Mouse (Mus musculus) cerebral cortex, adult 2 months (tissue): ENCODE results near the gene St3gal2.

Experiments
- WGBS: fragments of 180-500 bp; shearing (Covaris S2); methylation state at CpG from one replicate; pipeline ENCODE4 v1.1.7; 2018; 5-methylcytosine and 5-hydroxymethylcytosine counted together

The St3gal2 gene

DNA sequence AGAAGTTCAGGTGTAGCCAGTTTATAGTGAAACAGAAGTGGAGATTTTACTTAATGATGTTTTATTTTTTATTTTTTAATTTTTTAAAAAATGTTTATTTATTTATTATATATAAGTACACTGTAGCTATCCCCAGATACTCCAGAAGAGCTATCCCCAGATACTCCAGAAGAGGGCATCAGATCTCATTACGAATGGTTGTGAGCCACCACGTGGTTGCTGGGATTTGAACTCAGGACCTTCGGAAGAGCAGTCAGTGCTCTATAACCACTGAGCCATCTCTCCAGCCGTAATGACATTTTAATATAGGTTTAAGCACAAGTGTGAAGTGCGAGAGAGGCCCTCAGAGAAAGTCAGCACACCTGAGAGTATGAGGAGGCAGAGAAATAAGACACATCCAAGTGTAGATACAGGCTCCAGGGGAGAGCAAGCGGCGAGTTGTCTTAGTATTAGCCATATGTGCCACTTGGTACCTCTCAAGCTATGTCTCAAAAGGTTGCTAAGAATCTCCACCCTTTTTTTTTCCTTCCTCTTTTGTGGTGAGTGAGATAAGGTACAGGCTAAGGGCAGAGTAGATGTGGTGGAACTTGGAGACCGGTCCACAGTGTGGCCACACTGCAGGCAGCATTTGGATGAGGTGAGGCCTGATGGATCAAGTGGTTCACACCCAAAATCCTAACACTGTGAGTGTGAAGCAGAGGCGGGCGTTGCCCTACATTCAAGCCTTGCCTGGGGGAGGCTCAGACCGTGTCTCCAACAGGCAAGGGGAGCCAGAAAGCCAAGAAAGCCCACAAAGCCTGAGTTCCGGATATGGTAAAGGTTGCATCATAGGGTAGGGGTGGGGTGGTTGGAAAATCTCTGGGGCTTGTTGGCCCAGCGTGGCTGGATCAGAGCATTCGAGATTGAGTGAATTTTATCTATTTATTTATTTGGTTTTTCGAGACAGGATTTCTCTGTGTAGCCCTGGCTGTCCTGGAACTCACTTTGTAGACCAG is 7.8 kb upstream of the St3gal2 start:
- 81% methylated on average over 15 of the region's 15 CpGs for WGBS

DNA sequence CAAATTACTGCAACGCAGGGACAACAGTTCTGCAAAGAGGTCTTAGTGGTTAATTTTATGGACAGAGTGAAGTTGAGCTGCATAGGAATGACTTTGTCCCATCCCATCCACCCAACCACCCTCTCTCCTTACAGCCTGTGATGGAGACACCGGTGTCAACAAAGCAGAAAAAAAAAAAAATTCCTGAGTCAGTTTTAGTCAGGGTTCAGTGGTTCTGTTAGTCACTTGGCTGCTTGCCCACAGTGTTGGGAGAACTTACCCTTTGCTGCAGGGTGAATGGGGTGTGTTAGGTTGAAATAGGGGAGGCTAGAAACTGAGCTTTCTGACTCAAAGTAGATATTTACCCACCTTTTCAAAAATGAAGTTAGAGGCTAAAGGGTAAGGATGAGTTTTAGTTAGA is 2.3 kb upstream of the St3gal2 start:
- 53% methylated on average over 2 of the region's 2 CpGs for WGBS

- WGBS, result 60% methylated on average over 11 of the region's 11 CpGs
These were observed 1.7 kb upstream of the St3gal2 start for GRCm38 (mm10) chr8:110918027-110918426.

GRCm38 (mm10) chr8:110918460-110918859 is 1.3 kb upstream of the St3gal2 start:
- WGBS, result 72% methylated on average over 8 of the region's 8 CpGs

DNA sequence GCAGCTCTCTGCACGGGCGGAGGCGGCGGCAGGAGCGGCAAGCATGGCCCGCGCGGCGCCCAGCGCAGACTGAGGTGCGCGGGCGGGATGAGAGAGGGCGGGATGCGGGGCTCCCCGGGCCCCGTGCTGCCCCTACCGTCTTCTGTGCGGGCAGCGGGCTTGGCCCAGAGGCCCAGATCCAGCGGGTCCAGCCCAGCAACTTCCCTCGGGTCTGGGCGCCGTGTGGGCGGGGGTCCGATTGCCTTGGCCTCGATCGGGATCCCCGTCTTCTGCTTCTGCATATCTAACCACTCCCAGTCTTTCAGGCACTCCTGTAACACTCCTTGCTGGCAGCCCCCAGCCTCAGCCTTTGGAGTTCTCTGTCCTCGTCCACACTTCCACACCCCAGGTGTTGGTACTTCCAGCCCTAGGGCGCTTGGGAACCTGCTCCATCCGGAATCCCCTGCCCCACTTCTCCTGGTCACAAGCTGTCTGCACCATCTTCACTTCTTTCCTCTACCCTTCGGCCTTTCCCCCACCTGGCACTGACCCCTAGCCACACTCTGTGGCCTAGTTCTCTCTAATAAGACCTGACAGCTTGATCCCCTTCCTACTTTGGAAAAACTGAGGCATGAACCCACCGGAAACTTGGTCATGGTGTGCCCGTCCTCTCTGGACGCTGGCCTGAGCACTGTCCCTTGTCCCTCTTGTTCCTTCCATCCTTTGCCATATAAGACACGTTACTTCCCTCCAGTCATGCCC is 480 bp downstream of the St3gal2 start:
- WGBS, result 3% methylated on average over 37 of the region's 37 CpGs

DNA sequence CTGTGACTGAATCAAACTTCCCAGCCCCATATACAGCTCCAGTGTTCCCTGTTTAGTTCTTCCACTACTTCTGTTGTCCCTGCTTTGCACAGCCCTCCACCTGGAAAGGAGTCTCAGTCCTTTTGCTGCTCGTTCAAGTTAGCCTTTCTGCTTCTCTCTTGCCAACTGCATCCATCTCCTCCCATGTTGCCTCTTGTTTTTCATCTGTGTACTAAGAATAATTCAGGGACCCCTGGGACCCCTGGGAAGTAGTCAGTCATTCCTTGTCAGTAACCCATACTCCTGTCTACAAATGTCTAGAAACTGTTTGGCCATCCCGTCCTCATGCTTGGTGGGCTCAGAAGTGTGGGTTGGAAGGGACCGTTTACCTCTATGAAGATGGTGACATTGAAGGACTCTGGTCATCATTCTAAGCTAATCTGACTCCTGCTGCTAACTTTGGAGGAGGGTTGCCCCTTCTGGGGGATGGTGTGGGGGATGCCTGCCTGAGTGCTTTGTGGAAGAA is 1.1 kb downstream of the St3gal2 start:
- 27% methylated on average over 3 of the region's 3 CpGs for WGBS

- WGBS, result 44% methylated on average over 7 of the region's 7 CpGs
These were observed 1.9 kb downstream of the St3gal2 start for GRCm38 (mm10) chr8:110921492-110922230.

- WGBS, result 73% methylated on average over 8 of the region's 8 CpGs
These were observed 6.0 kb downstream of the St3gal2 start for GRCm38 (mm10) chr8:110925691-110926140.

GRCm38 (mm10) chr8:110926690-110927089 is 7.0 kb downstream of the St3gal2 start:
- WGBS, result 36% methylated on average over 5 of the region's 5 CpGs

DNA sequence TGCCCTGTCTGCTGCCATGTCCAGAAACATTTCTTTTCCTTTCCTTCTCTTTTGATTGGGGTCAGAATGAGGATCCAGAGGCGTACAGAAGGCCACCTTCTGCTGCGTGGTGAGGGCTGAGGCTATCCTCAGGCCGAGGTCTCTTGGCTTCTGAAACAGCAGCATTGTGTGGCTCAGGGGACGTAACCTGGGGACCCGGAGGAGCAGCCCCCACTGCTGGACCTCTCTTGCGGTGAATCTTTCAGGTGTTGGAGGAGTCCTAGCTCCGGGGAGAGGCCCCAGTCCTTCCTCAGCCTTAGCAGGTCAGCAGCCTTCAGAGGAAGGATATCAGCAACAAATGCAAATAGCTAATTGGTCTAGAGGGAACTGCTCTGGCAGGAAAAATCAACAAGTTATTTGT is 8.7 kb downstream of the St3gal2 start:
- WGBS, result 90% methylated on average over 7 of the region's 7 CpGs

DNA sequence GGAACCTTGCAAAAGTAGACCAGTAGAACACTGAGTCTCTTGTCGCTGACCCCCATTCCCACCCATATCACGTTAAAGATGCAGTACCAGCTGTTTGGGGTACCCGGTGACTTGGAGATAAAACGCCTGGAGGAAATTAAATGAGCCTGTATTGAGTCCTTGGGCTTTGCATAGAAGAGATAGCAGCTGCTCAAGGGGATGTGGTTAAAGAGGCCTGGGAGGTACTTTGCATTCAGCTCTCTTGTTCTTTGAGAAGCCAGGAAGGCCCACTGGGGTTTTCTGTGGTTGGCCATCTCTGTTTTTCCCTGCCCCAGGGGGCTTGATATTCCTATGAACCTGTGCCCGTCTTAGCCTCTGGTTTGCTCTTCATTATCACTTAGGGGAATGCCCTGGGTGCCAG is 9.3 kb downstream of the St3gal2 start:
- WGBS, result 74% methylated on average over 5 of the region's 5 CpGs

DNA sequence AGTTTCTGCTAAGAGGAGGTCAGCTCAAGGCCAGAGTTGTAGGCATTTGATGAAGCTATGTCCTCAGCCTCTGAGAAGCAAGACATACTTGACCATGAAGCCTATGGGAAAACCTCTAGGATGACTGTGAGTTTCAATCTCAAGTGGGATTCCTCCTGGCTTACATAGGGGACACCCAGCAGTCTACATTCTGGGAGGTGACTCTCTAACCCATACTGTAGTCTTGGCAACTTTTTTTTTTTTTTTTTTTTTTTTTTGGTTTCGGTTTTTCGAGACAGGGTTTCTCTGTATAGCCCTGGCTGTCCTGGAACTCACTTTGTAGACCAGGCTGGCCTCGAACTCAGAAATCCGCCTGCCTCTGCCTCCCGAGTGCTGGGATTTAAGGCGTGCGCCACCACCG is 9.9 kb downstream of the St3gal2 start:
- WGBS, result 98% methylated on average over 8 of the region's 8 CpGs

- WGBS, result 45% methylated on average over 12 of the region's 12 CpGs
These were observed 11.6 kb downstream of the St3gal2 start for GRCm38 (mm10) chr8:110931176-110931939.

- 86% methylated on average over 3 of the region's 3 CpGs for WGBS
These were observed 12.7 kb downstream of the St3gal2 start for GRCm38 (mm10) chr8:110932444-110932843.

DNA sequence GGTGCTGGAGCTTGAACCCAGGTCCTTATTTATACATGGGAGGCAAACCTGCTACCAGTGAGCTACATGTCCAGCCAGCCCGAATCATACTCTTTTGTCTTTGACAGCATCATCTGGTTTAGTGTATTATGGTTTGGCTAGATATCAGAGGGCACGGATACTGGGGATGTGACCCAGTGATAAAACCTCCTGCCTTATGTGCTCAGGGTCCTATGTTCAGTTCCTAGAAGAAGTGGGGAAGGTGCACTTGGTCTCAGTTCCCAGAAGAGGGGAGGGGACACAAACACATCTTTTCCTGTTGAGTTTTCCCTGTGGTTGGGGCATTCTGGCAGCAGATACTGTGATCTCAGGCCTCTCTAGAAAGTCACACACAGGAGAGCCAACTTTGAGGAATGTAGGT is 13.6 kb downstream of the St3gal2 start:
- 89% methylated on average over 2 of the region's 2 CpGs for WGBS

DNA sequence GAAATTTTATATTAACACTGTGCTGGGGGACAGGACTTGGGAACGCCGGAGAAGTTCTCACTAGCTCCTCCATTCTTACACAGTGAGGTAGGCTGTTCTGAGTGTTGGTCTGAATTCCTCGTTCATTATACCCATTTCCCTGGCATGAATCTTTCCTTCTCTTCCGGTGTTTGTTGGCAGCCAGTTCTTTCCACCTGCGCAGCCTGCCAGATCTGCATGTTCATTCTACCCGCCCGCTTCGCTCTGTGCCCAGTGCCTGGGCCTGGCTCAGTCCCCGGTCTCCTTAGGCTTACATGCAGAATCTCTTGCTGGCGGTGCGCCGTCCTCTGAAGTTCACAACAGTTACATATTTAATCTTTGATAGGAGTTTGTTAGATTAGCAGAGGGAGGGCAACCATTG is 16.5 kb downstream of the St3gal2 start:
- 43% methylated on average over 12 of the region's 12 CpGs for WGBS

GRCm38 (mm10) chr8:110938882-110939589 is 19.3 kb downstream of the St3gal2 start:
- 25% methylated on average over 6 of the region's 6 CpGs for WGBS

DNA sequence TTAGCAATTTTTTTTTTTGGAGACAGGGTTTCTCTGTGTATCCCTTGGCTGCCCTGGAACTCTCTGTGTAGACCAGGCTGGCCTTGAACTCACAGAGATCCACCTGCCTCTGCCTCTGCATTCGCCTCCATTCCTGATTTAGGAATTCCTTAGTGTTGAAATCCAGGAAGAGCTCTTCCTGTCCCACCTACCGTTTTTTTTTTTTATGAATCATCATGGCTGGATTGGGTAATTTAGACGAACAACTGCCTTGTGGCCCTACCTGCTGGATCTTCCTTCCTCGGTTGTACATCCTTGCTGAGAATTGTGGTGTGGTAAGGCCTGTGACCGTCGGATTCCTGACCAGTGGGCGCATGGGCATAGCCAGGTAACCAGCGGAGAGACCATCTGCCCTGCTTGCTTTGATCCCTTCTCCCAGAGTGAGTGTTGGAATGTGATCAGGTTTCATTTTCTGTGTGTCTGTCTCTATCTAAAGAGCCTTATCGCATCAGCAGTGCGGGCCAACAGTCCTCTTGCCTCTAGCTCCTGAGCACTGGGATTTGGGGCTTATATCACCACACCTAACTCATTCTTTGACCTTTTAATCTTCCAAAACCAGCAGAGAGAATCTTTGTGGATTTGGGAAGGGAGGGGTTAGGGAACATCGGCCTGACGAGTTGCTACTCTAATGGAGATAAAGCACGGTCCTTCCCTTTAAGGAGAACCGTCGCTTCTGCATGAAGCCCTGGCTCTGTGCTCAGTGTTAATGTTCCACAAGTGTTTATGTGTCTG is 21.1 kb downstream of the St3gal2 start:
- 69% methylated on average over 15 of the region's 15 CpGs for WGBS

GRCm38 (mm10) chr8:110941453-110941948 is 21.8 kb downstream of the St3gal2 start:
- 35% methylated on average over 10 of the region's 10 CpGs for WGBS
